Mouse (Mus musculus) small intestine, adult 2 months (tissue): Measurements from ENCODE around the gene Sf3b4.

Source experiments
- CTCF ChIP-seq: fragments of 200-500 bp; IDR thresholded peaks from 2 replicates; pipeline ENCODE4 v1.5.1; 2012; ENCODE audit warnings: low read depth, mild to moderate bottlenecking, control low read depth, inconsistent platforms, low read length, moderate library complexity, mixed read lengths; ENCODE audit not compliant: insufficient replicate concordance, insufficient read length; ENCODE audit errors: extremely low read depth
- POLR2A ChIP-seq: fragments of 200-500 bp; IDR thresholded peaks from 2 replicates; pipeline ENCODE4 v1.6.1; 2012; ENCODE audit warnings: low read depth, mild to moderate bottlenecking, control low read depth, inconsistent platforms, low read length, moderate library complexity

- no peak for TF ChIP-seq CTCF
- peak; percentile 97 for TF ChIP-seq POLR2A
Observed at GRCm38 (mm10) chr3:96172197-96173178, at the start of gene Sf3b4.
